Mouse (Mus musculus) cerebellum, adult 2 months (tissue): Measurements from ENCODE around the gene Gm49336. TPM values are rescaled to one million over a fixed set of nuclear protein-coding genes. Genes with fewer than 3 reads are reported as not detected.

ENCODE experiments used
- DNase-seq, 2 experiments: peaks; one replicate each; pipeline ENCODE4 v3.0.0; 2021
- H3K27ac ChIP-seq: fragments of 200-500 bp; 2 replicates; pipeline ENCODE4 v1.5.1; 2012; ENCODE audit warnings: low read length, control low read depth, inconsistent platforms; ENCODE audit not compliant: insufficient read depth
- H3K27me3 ChIP-seq: fragments of 200-500 bp; 2 replicates; pipeline ENCODE4 v1.6.1; 2012; ENCODE audit warnings: inconsistent platforms, mild to moderate bottlenecking, low read length, moderate library complexity; ENCODE audit not compliant: control insufficient read depth, insufficient read depth
- H3K4me1 ChIP-seq: fragments of 200-500 bp; 2 replicates; pipeline ENCODE4 v1.6.1; 2011; ENCODE audit warnings: low read length; ENCODE audit not compliant: control insufficient read depth, insufficient read depth
- H3K4me3 ChIP-seq: fragments of 200-500 bp; replicated peaks from 2 replicates; pipeline ENCODE3; 2011; ENCODE audit warnings: mild to moderate bottlenecking, low read depth, low read length, control low read depth; ENCODE audit not compliant: insufficient read depth
- CTCF ChIP-seq: fragments of 200-500 bp; IDR thresholded peaks from 2 replicates; pipeline ENCODE4 v1.5.1; 2011; ENCODE audit warnings: low read depth, mild to moderate bottlenecking, control low read depth, low read length, moderate library complexity, borderline replicate concordance; ENCODE audit not compliant: insufficient read depth
- POLR2A ChIP-seq: fragments of 200-500 bp; IDR thresholded peaks from 2 replicates; pipeline ENCODE4 v1.6.1; 2011; ENCODE audit warnings: low read length, control low read depth, borderline replicate concordance; ENCODE audit not compliant: insufficient read depth
- WGBS: fragments of 180-500 bp; shearing (Covaris S2); methylation state at CpG from one replicate; pipeline ENCODE4 v1.1.7; 2018; 5-methylcytosine and 5-hydroxymethylcytosine counted together
- polyA plus RNA-seq: library from polyadenylated mRNA; depleted of rRNA; stranded (reverse); fragments of >200 nt; gene quantifications from 2 replicates; pipeline ENCODE4 v1.2.3, GENCODE M21; 2012

The Gm49336 gene
- polyA plus RNA-seq, 1 experiment, result 34.4 TPM

GRCm38 (mm10) chr14:60253466-60253865, 2.2 kb upstream of the Gm49336 start:
- WGBS, result 86% methylated on average over 3 of the region's 3 CpGs
- no peak overlapping the region for H3K27ac ChIP-seq
- TF ChIP-seq POLR2A (no peak), CTCF (no peak)
- H3K27me3 ChIP-seq, result no peaks in the 10 kb centered on the region
- H3K4me3 ChIP-seq, result no peak overlapping the region
- peaks cover 7% of the 10 kb centered on the region for H3K4me1 ChIP-seq
- DNase-seq, result no peak

- peak overlapping the region; percentile 94 for H3K4me3 ChIP-seq
- TF ChIP-seq POLR2A, result no peak
- no peak for TF ChIP-seq CTCF
- 3% methylated on average over 15 of the region's 15 CpGs for WGBS
- no peaks in the 10 kb centered on the region for H3K27me3 ChIP-seq
- H3K27ac ChIP-seq, result peak overlapping the region; percentile 89
- peaks cover 7% of the 10 kb centered on the region for H3K4me1 ChIP-seq
- DNase-seq, result peak in 1 of 2 experiments; percentile 46
Observed at GRCm38 (mm10) chr14:60252004-60253000, 995 bp upstream of the Gm49336 start.

GRCm38 (mm10) chr14:60250879-60251278, 428 bp downstream of the Gm49336 start:
- under 1% methylated on average over 39 of the region's 39 CpGs for WGBS
- Histone ChIP-seq H3K4me3 (peak overlapping the region; percentile 94), H3K27me3 (no peaks in the 10 kb centered on the region), H3K27ac (peak overlapping the region; percentile 81), H3K4me1 (peaks cover 7% of the 10 kb centered on the region)
- DNase-seq, result no peak
- no peak for TF ChIP-seq CTCF
- no peak for TF ChIP-seq POLR2A

GRCm38 (mm10) chr14:60250366-60250765, 941 bp downstream of the Gm49336 start:
- no peak for DNase-seq
- no peak for TF ChIP-seq CTCF
- TF ChIP-seq POLR2A, result no peak
- peaks cover 7% of the 10 kb centered on the region for H3K4me1 ChIP-seq
- H3K27ac ChIP-seq, result no peak overlapping the region
- peak overlapping the region; percentile 94 for H3K4me3 ChIP-seq
- 11% methylated on average over 8 of the region's 8 CpGs for WGBS
- H3K27me3 ChIP-seq, result no peaks in the 10 kb centered on the region

- WGBS, result 82% methylated on average over 3 of the region's 3 CpGs
- no peaks in the 10 kb centered on the region for H3K4me1 ChIP-seq
- H3K4me3 ChIP-seq, result no peak overlapping the region
- H3K27ac ChIP-seq, result no peak overlapping the region
- no peak for DNase-seq
- H3K27me3 ChIP-seq, result no peaks in the 10 kb centered on the region
- TF ChIP-seq POLR2A (no peak), CTCF (no peak)
Observed at GRCm38 (mm10) chr14:60238551-60238950, 12.8 kb downstream of the Gm49336 start.

- no peak overlapping the region for H3K27ac ChIP-seq
- 80% methylated on average over 10 of the region's 10 CpGs for WGBS
- no peak for DNase-seq
Observed at GRCm38 (mm10) chr14:60219886-60220285, 31.4 kb downstream of the Gm49336 start.

GRCm38 (mm10) chr14:60217616-60218015, 33.7 kb downstream of the Gm49336 start:
- WGBS, result 96% methylated on average over 4 of the region's 4 CpGs
- Histone ChIP-seq H3K27ac (no peak overlapping the region), H3K4me1 (no peaks in the 10 kb centered on the region), H3K27me3 (no peaks in the 10 kb centered on the region), H3K4me3 (no peak overlapping the region)
- DNase-seq, result no peak
- TF ChIP-seq POLR2A (no peak), CTCF (no peak)

More at GRCm38 (mm10) chr14:60219886-60220285, 31.4 kb downstream of the Gm49336 start:
- TF ChIP-seq POLR2A, result no peak
- no peak for TF ChIP-seq CTCF
- Histone ChIP-seq H3K4me1 (no peaks in the 10 kb centered on the region), H3K27me3 (no peaks in the 10 kb centered on the region), H3K4me3 (no peak overlapping the region)

GRCm38 (mm10) chr14:60216125-60216524, 35.2 kb downstream of the Gm49336 start:
- no peak for TF ChIP-seq POLR2A
- Histone ChIP-seq H3K27ac (no peak overlapping the region), H3K4me1 (no peaks in the 10 kb centered on the region), H3K27me3 (no peaks in the 10 kb centered on the region), H3K4me3 (no peak overlapping the region)
- no peak for DNase-seq
- WGBS, result 95% methylated on average over 1 of the region's 1 CpGs
